Mouse (Mus musculus) bone marrow macrophage, adult 2 months (primary cell): ENCODE measurements around the gene Stox2. TPM values are rescaled to one million over a fixed set of nuclear protein-coding genes. Genes with fewer than 3 reads are reported as not detected.

Source experiments
- H3K27ac ChIP-seq: 2 replicates; pipeline ENCODE4 v1.5.1; 2012; ENCODE audit warnings: low read depth, low read length; ENCODE audit not compliant: insufficient read depth
- H3K4me1 ChIP-seq: 2 replicates; pipeline ENCODE4 v1.6.1; 2012; ENCODE audit warnings: low read length; ENCODE audit not compliant: control insufficient read depth, insufficient read depth
- H3K4me3 ChIP-seq: 2 replicates; pipeline ENCODE4 v1.5.1; 2012; ENCODE audit warnings: mild to moderate bottlenecking, low read length, moderate library complexity; ENCODE audit not compliant: insufficient read depth
- CTCF ChIP-seq: IDR thresholded peaks from 2 replicates; pipeline ENCODE4 v1.5.1; 2012; ENCODE audit warnings: low read depth, mild to moderate bottlenecking, low read length, moderate library complexity
- POLR2A ChIP-seq: IDR thresholded peaks from 2 replicates; pipeline ENCODE4 v1.6.1; 2012; ENCODE audit warnings: mild to moderate bottlenecking, low read depth, low read length, borderline replicate concordance
- polyA plus RNA-seq: library from polyadenylated mRNA; stranded (reverse); fragments of >200 nt; gene quantifications from 2 replicates; pipeline ENCODE4 v1.2.4, GENCODE M21; 2012; ENCODE audit not compliant: missing spikeins, insufficient read depth, insufficient read length

The Stox2 gene
- polyA plus RNA-seq, 1 experiment, result 0.12 TPM

DNA sequence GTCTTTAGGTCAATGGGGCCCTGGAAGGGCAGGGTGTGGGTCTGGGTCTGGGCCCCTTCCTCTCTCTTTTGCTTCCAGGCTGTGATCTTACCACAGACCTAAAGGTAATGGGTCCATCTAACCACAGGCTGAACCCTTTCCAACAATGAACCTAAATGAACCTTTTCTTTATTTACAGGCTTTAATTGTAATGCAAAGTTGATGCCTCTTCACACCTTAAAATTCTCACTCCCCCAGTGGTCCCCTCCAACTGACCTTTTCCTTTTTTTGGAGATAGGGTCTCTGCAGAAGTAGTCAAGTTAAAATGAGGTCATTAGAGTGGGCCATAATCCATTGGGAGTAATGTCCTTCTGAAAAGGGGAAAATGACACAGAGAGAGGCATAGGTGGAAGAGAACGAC lies 249.8 kb downstream of the Stox2 start:
- H3K4me1 ChIP-seq, result no peaks in the 10 kb centered on the region
- no peak overlapping the region for H3K27ac ChIP-seq
- no peak overlapping the region for H3K4me3 ChIP-seq
- TF ChIP-seq CTCF, result no peak
- no peak for TF ChIP-seq POLR2A

- no peak overlapping the region for H3K4me3 ChIP-seq
- no peaks in the 10 kb centered on the region for H3K4me1 ChIP-seq
- TF ChIP-seq POLR2A, result no peak
- TF ChIP-seq CTCF, result no peak
- H3K27ac ChIP-seq, result no peak overlapping the region
These were observed 252.7 kb downstream of the Stox2 start for GRCm38 (mm10) chr8:47193321-47193996.

DNA sequence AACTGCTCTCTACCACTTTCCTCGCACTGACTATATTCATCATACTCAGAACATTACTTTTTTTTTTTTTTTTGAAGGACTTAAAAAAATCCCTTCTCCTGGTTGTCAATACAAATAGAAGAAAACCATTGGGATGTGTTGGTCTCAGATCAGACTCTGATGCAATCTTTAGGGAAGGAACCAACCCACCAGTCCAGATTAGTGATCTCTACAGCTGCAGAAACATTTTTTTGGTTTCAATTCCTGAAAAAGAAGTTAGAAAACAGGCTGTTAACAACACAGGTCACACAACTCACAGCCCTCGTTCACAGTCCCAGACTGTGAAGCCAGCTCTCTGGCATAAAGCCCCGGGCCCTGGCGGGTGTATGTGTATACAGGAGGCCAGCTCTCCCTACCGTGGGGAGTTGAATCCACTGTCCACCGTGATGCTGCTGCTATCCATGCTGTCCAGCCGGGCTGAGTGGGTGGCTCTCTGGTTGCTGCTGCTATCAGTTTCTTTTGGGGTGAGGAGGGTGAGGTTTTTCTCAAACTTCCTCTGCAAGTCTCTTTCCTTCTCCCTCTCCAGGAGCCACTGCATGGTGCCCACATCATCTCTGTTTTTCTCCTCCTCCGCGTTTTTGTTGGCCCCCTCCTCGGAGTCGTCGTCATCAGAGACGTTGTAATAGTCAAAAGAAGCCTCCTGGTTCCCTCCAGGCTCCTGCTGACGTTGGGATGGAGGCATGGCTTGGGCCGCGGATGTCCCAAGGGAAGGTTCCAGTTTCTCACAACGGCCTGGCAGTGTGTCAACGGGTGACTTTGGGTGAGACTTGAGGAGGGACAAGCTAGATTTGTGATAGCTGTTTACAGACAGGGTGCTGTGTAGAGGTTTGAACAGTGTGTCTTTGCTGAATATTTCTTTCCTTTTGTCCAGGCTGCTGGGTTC lies 254.5 kb downstream of the Stox2 start:
- H3K4me3 ChIP-seq, result no peak overlapping the region
- no peak for TF ChIP-seq POLR2A
- TF ChIP-seq CTCF, result no peak
- H3K27ac ChIP-seq, result no peak overlapping the region
- no peaks in the 10 kb centered on the region for H3K4me1 ChIP-seq

DNA sequence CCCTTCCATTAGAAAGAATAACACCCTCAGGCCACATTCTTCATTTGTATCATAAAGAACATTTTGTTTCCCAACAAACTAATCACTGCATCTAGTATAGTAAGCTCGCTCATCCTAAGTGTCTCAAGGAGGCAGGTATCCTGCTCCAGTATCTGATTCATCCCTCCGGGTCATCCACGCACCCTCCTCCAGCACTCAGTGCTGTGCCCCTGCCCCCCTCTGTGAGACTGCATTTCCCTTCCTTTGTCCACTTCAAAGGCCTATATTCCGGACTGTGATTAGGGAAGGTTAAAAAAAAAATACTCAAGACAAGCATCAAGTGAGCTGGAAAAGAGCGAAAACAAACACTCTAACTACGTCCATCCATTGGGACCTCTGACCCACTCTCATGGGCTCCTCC lies 260.8 kb downstream of the Stox2 start:
- Histone ChIP-seq H3K27ac (no peak overlapping the region), H3K4me3 (no peak overlapping the region), H3K4me1 (no peaks in the 10 kb centered on the region)
- TF ChIP-seq POLR2A, result no peak
- no peak for TF ChIP-seq CTCF

DNA sequence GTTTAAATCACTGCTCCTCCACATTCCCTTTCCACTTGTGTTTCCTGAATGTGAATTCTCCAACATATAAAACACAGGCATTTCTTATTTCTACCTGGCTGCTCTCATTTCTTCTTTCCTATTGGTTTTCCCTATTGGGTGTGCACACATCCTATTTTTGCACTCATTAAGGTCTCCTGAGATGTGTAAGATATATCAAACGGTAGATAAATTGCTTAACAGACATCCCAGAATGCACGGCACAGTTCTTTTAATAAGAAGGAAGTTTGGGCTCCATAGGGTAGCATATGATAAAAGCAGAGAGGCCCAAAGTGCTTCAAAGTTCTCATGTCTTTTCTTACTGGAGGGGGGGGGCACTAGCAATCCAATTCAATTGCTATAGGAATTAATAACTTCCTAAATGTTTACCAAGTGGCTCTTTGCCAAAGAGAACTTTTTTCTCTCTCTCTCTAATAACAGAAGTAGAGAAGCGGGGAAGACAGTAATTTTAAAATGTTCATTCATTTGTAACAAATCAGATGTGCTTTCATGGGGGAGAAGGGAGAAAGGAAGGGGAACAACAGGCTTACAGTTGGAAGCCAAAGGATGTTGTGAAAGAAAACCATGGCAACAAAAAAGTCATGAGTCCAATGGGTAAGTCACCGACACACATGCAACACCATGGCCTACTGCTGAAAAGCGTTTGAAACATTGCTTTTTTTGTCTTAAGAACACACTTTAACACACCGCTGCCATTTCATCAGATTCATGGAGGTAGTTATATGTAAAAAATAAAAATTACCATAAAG lies 263.2 kb downstream of the Stox2 start:
- Histone ChIP-seq H3K4me1 (no peaks in the 10 kb centered on the region), H3K4me3 (no peak overlapping the region), H3K27ac (no peak overlapping the region)
- TF ChIP-seq POLR2A, result no peak

DNA sequence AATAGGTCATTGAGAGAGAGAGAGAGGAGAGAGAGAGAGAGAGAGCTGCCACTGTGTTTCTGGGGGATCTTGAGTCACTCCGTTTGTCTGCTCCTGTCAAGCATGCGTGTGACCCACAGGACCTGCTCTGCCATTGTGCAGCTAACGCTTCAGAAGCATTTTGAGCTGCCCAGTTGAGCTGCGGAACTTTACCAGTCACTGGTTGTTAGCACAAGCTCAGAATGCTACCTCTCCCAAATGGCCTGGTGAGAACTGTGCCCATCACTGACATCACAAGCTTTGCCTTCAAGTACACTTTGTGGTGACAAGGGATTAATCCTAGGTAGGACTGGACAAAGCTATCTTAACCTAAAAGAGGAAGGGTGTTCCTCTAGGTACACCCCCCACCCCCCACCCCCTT lies 263.9 kb downstream of the Stox2 start:
- H3K4me1 ChIP-seq, result no peaks in the 10 kb centered on the region
- H3K4me3 ChIP-seq, result no peak overlapping the region
- no peak overlapping the region for H3K27ac ChIP-seq
- TF ChIP-seq CTCF (no peak), POLR2A (no peak)

DNA sequence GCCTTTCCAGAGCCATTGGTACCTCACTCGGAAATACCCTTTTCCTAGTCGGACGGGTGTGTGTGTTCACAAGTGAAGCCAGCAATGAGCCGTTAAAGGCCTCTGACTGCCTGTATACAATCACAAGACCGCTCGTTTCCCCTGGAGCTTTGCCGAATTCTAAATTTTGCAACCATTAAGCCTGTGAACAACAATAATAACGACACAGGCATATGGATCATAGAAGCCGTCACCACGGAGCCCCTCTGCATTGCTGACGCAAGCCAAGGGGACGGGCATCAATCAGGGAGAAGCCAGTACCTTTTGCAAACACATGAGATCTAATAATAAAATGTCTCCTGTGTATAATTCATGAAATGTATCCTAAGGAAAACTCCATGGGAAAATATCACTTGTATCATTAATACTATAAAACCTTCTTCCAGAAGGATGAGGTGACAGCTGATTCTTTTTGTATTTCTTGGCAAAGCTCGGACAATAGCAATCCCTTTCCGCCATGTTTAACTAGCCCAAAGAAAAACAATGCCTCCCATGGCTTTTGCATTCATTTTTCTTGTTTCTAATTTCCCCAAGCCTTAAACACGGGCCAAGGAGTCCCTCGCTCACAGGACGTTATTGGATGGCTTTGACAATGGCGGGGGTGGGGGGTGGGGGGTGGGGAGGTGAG lies 265.0 kb downstream of the Stox2 start:
- no peak overlapping the region for H3K4me3 ChIP-seq
- H3K27ac ChIP-seq, result no peak overlapping the region
- H3K4me1 ChIP-seq, result no peaks in the 10 kb centered on the region
- TF ChIP-seq CTCF (no peak), POLR2A (no peak)

GRCm38 (mm10) chr8:47180181-47180580 lies 266.0 kb downstream of the Stox2 start:
- no peaks in the 10 kb centered on the region for H3K4me1 ChIP-seq
- no peak for TF ChIP-seq POLR2A
- no peak overlapping the region for H3K27ac ChIP-seq
- H3K4me3 ChIP-seq, result no peak overlapping the region

GRCm38 (mm10) chr8:47178785-47179184 lies 267.4 kb downstream of the Stox2 start:
- no peak for TF ChIP-seq CTCF
- no peak for TF ChIP-seq POLR2A
- Histone ChIP-seq H3K27ac (no peak overlapping the region), H3K4me1 (no peaks in the 10 kb centered on the region), H3K4me3 (no peak overlapping the region)

- H3K4me1 ChIP-seq, result no peaks in the 10 kb centered on the region
- no peak overlapping the region for H3K4me3 ChIP-seq
- TF ChIP-seq POLR2A (no peak), CTCF (no peak)
- no peak overlapping the region for H3K27ac ChIP-seq
These were observed 272.3 kb downstream of the Stox2 start for GRCm38 (mm10) chr8:47173823-47174222.
